Mouse (Mus musculus): ENCODE data around the gene Ampd3.

The Ampd3 gene

DNA sequence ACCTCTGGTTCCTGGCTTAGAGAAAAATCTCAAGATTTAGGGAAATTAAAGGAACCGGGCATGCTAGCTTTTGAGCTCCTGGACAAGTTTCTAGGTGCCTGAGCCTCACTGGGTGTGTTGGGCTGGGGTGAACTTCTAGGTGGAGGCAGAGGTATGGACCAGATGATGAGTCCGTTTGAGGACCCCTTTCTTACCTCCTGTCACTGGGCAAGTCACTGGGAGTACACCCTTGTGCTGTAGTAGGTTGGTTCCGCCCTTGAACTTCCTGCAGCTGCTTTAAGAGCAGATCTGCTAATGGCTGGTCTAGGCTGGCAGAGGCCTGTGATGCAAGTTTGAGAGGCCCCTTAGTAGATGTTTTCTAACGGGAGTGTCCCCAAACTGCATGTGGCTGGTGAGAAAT, 1.1 kb downstream of the Ampd3 start:
- DNase-seq (ENCODE audit: low spot score in 2 of 2): peak; percentile 37 to 54

DNA sequence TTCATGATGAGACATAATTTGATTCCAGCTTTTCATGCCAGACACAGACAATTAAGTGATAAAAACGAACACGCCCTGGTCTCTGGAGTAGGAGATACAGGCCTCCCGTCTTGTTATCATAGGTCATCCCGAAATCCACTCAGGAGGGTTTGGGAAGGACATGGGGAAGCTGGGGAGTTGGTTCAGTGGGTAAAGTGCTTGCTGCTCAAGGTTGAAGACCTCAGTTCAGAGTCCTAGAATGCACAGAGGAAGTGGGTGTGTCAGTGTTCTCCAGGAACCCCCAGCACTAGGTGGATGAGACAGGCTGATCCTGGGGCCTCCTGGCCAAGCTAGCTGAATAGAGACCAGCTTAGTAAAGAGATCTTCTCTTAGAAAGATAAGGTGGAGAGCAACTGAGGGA, 2.9 kb downstream of the Ampd3 start:
- DNase-seq (ENCODE audit: low spot score in 2 of 2): no peak

DNA sequence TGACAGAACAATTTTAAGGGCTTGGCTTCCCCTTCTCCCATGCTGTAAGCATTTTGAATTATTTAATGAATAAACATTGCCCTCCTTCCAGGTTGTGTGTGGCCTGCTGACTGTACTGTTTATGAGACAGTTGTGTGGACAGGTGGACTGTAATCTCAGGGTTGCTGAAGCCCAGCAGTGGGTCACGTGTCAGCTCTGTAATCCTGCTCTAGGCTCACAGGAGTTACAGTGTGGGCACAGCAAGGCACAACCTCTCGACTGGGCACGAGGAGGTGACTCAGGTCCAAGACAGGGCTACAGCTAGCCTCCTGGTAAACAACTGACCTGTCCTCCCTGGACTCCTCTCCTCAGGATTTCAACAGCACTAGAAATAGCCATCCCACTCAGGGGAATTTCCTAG, 4.3 kb downstream of the Ampd3 start:
- no peak for DNase-seq (ENCODE audit: low spot score in 2 of 2)

DNA sequence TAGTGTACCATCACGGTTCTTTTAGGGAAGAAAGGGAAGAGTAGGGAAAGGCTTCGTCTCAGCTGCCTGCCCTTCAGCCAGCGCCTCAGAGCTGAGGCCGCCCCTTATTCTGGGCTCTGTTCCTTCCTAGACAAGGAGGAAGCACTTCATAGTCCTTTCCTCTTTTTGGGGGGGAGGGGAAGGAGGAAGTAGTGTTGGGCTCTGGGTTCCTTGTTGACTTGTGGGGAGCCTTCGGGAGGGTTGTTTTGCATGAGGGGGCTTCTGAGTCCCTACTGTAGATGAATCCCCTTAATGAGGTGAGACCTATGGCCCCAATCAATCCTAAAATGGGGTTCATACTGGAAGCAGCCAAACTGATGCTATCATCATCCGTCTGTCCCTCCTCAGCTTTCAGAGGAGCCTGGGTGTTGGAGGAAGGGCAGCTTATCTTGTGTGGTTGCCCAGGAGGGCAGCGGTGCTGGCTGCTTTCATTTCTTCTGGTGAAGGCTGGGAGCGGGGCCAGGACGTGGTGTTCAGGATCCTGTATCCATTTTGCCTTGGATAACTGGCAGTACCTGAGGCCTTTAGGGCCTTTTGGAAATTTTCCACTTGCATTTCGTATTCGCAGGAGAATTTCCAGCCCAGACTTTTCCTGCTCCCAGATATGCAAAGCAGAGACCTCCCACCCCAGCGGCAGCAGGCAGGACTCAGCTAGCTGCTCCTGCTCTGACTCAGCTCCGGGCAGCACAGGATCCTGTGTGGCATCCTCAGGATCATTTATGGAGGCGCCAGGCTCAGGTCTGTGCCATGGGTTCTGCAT, 5.4 kb downstream of the Ampd3 start:
- DNase-seq (ENCODE audit: low spot score in 2 of 2): peak; percentile 41 to 45

- DNase-seq (ENCODE audit: low spot score in 2 of 2): no peak
These were observed 6.1 kb downstream of the Ampd3 start for GRCm38 (mm10) chr7:110774077-110774476.

DNA sequence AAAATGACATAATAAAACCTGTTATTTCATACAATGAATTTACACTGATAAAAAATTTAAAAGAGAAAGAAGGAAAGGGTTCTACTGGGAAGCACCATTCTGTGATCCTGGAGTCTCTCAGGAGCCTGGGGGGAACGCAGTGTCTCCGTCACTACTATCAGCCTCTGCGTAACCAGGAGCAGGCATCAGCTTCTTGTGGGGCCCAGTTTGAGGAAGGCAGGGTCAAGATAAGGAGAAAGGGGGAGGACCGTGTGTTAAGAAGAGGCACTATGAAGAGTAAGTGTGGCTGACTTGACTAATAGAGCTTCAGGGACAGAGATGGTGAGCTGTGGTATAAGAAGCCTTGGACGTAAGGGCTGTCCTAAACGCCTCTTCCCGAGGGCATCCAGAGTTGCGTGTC, 6.7 kb downstream of the Ampd3 start:
- no peak for DNase-seq (ENCODE audit: low spot score in 2 of 2)

DNA sequence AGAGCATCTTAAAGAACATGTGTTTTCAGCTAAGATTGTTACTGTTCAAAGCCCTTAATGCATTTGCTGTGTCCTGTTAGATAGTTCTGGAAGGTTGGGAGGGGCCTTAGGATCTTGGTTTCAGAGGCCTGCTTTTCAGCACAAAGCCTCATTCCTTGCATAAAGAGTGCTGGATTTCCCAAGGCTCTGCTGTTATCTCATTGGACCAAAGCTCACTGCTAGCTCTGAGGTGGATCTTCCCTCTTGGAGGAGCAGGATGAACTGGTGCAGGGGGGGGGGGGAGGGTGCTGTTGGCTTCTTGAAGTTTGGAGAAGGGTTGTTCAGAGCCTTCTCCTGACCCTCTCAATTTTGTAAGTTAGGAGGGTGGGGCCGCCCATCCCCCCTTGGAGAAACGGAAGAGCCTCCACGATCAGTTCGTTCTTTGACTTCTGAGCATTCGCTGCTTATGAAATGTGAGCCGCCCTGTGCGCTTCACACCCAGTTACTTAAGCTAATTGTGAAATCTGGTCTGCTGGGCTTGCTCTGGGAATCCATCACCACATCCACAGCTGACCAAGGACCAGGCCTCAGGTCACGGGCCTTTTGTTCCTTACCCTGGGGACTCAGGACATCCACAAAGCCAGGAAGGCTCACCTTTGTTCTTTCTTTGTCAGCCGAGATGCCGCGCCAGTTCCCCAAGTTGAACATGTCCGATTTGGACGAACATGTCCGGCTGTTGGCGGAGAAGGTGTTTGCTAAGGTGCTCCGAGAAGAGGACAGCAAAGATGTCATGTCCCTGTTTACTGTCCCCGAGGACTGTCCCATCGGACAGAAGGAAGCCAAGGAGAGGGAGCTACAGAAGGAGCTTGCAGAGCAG, 9.4 kb downstream of the Ampd3 start:
- no peak for DNase-seq (ENCODE audit: low spot score in 2 of 2)

DNA sequence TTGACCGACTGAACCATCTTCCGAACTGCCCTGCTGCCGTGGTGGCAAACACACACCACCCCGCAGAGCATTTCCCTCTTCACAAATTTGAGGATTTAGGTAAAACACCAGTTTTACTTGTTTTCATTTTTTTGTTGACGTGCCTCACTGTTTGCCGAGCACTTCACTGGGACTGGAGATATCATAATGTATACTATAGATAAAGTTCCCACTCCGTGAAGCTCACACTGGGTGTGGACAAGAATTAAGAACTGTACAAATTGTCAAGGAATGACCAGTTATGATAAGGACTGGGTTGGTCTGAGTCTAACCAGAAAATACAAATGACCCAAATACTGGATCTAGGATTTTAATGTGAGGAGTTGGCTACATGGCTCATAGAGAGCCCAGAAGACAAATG, 10.9 kb downstream of the Ampd3 start:
- no peak for DNase-seq (ENCODE audit: low spot score in 2 of 2)

DNA sequence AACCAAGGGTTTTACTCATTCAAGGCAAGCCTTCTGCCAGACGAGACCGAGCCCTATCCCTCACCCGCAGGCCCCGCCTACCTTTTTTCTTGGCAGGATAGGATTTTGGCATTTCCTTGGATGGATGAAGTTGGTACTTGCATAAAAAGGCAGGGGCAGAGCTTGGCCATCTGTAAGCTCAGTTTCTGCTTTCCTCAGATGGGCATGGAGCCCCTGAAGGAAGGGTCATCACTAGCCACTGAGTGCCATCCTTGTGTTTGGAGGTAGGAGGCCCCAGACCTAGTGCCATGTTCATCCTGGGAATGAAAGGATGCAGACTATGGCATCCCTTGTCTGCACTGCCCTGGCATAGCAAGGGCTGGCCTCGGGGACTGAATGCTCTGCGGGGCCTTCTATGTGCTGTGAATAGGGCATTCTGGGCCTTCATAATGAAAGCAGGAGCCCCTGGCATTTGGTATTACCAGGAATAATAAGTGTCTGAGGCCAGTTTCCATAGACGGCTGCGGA, 11.7 kb downstream of the Ampd3 start:
- no peak for DNase-seq (ENCODE audit: low spot score in 2 of 2)

- DNase-seq (ENCODE audit: low spot score in 2 of 2): no peak
These were observed 12.5 kb downstream of the Ampd3 start for GRCm38 (mm10) chr7:110780520-110780919.

DNA sequence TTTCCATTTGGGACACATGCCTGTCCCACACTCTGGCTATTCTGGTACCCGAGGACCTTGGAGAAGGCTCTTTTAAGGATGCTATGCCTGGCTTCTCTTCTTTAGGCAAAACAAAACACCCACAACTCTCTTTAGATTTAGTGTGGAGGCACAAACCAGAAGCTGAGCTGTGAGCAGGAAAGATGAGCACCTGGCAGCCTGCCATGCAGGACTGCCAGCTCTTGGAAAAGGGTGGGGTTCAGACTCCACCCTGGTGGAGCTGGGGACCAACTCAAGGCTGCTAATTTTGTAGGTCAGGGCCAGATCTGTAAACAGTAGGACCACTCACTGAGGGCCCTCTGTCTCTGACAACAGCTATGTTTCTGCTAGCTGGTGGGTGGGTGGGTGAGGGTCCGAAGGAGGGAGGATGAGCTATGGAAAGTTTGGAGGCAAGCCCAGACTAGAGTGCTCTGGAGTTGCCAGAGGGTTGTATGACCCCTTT, 13.3 kb downstream of the Ampd3 start:
- DNase-seq (ENCODE audit: low spot score in 2 of 2): peak; percentile 68 to 70

GRCm38 (mm10) chr7:110782135-110782534, 14.1 kb downstream of the Ampd3 start:
- DNase-seq (ENCODE audit: low spot score in 2 of 2): peak; percentile 44 to 51

- DNase-seq (ENCODE audit: low spot score in 2 of 2): no peak
These were observed 15.0 kb downstream of the Ampd3 start for GRCm38 (mm10) chr7:110782845-110783478.

DNA sequence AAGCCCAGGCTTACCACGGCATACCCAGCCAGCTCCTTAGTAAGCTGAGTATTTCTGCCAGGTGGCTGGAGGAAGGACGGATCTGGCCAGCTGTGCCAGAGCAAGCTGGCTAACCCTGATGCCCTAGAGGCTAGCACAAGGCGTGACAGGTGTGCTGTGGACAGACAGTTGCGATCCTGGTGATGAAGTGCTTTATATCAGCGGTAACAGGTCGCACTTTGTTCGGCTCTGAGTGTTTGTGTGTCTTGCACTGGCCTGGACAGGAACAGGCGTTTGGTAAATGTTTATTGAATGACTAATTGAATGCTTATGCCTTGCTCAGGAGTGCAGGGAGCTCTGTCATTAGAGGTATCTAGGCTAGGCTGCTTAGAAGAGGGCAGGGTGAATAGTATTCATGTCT, 17.0 kb downstream of the Ampd3 start:
- no peak for DNase-seq (ENCODE audit: low spot score in 2 of 2)

- DNase-seq (ENCODE audit: low spot score in 2 of 2): no peak
These were observed 17.7 kb downstream of the Ampd3 start for GRCm38 (mm10) chr7:110785741-110786146.

DNA sequence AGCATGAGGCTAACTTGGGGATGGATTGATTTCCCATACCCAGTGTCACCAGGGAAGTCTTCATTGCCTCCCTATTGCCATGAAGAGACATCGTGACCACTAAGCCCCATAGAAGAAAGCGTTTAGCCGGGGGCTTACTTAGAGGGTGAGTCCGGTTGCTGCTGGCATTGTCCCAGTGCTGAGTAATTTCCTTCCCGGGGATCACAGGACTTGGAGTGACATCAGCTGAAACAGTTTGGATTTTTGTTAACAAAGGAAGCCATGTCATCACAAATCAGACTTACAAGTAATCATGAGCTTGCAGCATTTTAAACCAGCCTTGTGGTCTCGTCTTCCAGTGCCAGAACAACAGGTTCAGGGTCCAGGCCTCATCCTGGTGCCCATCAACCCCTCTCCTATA, 19.3 kb downstream of the Ampd3 start:
- no peak for DNase-seq (ENCODE audit: low spot score in 2 of 2)

GRCm38 (mm10) chr7:110790878-110791277, 22.9 kb downstream of the Ampd3 start:
- DNase-seq (ENCODE audit: low spot score in 2 of 2): no peak

DNA sequence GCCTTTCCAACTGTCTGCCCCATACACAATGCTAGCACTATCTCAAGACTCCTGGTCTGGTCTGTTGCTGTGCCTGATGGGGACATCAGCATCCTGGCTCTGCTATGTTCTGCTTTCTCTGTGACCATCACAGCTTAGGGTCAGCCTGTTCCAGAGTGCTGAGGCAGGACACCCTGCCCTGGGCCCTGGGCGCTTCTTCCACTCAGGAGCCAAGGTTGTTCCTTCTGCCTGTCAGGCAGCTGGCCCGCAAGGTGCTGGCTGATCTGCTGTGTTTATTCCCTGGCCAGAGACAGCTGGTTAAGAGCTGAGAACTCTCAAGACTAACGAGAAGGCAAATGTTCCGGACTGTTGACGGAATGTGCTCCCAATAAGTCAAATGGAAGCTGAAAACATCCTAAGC, 24.2 kb downstream of the Ampd3 start:
- DNase-seq (ENCODE audit: low spot score in 2 of 2): no peak

DNA sequence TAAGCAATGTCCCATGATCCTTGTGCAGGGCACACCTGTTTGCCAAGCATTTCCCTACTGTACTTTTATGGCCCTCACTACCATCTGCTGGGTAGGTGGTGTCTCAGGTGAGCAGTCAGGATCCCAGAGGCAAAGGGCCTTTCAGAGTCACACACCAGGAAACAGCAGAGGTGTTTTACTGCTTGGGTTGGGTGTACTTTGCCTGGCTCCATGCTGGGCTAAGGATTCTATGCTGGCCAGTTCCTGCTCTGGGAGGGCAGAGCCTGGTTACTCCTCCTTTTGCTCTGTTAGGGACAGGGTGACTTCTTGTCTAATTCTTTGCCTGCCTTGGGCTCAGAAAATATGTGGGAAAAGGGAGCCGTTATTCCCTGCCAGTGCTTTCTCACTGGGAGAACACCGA, 24.8 kb downstream of the Ampd3 start:
- DNase-seq (ENCODE audit: low spot score in 2 of 2): no peak

GRCm38 (mm10) chr7:110794722-110795121, 26.7 kb downstream of the Ampd3 start:
- DNase-seq (ENCODE audit: low spot score in 2 of 2): no peak

DNA sequence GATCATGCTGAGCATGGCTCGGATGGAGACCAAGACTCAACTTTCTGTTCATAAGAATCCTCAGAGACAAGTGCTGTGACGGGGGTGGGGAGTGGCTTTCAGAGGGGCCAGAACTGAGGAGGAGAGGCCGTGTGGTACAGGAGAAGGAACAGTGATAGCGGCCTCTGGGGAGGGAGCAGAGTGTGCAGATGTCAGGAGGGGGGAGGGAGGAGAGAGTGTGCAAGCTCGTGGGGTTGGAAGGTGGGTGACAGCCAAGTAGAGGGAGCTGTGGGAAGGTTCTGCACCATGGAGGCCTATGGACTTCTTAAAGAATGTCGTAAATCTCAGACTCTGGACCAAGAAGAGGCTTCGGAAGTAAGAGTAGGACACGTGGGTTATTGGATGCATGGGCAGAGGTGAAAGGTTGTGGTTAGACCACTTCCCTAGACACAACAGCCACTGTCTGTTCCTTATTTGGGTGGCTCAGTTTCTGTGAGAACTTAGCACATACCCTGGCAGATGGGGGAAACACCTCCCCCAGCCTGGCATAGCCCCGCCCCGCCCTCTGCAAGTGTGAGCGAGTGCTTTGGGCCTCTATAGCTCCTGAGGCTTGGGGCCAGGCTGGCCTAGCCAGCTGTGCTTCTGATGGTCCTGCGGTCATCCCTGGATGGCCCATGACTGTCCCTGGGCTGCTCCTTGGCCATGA, 28.5 kb downstream of the Ampd3 start:
- peak; percentile 55 to 66 for DNase-seq (ENCODE audit: low spot score in 2 of 2)

Measured in spleen, postnatal 14 days (tissue).